Mouse (Mus musculus): ENCODE results near the gene Fam133b.

DNA sequence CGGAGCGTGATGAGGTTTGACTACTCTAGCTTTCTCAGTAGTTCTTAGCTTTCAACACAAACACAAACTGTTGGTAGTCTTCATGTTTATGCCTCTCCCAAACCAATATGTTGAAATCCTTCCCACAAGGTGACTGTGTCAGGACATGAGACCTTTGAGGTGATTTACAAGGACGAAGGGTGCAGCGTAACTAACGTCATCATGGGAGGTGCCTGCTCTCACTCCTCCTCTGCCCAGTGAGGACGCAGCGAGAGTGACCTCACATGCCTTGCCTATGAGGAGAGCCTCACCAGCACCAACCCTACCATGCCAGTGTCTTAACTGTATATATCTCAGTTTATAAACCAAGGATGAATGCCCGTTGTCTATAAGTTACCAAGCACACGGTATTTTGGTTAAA, 63.5 kb downstream of the Fam133b start:
- TF ChIP-seq EP300 (optimal IDR thresholded peaks at IDR 0.05) (no peak), CTCF (IDR thresholded peaks at IDR 0.05; ENCODE audit: low read depth) (no peak)

Data from stomach, postnatal 0 days (tissue).